Mouse (Mus musculus) activated CD4-positive, CD25-positive, alpha-beta regulatory T cell, adult 4 months (primary cell): ENCODE measurements around the gene Cyb561d2. TPM values are rescaled to one million over a fixed set of nuclear protein-coding genes. Genes with fewer than 3 reads are reported as not detected.
A peak's percentile ranks its signal among the peaks of the same experiment; 100 is the strongest.
"Not testable (repeated sequence)": the region's sequence is repeated elsewhere in the genome, so short reads cannot be mapped to it uniquely, and the experiment has no call there.

Experiments
- ATAC-seq: one replicate; pipeline ENCODE4 v1.8.0; 2017
- polyA plus RNA-seq, 2 experiments: library from polyadenylated mRNA; unstranded; fragments of 100-300 nt; shearing (Covaris generic); gene quantifications; one replicate each; pipeline ENCODE4 v1.2.1; 2017

The Cyb561d2 gene
- polyA plus RNA-seq, result 10 to 100 TPM; 65.7 to 82.2 TPM

DNA sequence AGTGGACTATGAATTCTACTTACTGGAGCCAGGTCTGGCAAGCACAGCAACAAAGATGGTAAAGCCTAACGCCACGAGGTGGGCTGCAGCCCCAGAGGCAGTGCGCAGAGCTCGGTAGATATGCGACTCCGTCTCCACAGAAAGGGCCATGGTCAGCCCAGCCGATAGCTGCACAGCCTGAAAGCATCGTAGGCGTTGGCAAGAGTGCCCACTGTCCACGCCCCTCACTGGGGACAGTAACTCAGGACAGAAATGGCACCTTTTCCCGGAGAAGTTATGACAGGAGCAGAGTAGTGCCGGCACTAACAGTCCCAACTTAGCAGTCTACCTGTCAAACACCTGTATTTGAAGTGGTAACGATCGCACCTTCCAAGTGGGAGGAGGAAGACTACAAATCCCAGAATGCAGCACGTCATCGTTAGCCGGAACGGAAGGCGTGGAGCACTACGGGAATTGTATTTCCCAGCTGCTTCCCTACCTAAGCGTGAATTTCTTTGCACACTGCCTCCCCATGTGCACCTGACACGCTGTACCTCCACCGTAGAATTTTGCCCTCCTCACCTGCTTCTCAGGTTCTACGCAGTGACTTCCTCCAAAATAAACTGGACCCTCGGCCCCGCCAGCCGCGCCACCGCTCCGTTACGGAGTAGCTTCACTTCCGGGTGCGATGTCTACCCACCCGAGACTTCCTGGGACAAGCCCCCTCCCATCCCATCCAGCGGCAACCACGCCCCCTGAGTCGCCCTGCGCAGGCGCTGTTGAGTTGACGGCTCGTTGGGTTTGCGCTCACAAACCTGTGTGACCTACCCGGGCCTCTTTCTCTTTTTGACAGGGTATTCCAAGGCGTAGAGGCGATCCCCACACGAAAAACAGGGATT, at the start of gene Cyb561d2, which contains the start of gene Nprl2:
Cyb561d2 (minus strand) TSS at position 720 of the 878 bp plus-strand sequence.
Nprl2 (plus strand) TSS at position 753 of the 878 bp plus-strand sequence.
- peak; percentile 88 for ATAC-seq

DNA sequence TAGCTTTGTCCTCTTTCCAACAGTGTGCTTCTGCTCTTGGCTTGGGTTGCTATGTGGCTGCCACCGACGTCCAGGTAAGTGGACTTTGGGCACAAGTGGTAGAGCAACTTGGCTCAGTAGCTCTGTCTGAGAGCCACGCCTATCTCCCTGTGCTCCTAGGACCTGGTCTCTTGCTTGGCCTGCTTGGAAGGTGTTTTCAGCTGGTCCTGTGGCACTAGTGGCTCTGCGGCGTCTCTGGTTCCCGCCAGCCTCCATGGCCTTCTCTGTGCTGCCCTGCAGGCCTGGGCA, 48.7 kb upstream of the Cyb561d2 start:
- ATAC-seq, result no peak

DNA sequence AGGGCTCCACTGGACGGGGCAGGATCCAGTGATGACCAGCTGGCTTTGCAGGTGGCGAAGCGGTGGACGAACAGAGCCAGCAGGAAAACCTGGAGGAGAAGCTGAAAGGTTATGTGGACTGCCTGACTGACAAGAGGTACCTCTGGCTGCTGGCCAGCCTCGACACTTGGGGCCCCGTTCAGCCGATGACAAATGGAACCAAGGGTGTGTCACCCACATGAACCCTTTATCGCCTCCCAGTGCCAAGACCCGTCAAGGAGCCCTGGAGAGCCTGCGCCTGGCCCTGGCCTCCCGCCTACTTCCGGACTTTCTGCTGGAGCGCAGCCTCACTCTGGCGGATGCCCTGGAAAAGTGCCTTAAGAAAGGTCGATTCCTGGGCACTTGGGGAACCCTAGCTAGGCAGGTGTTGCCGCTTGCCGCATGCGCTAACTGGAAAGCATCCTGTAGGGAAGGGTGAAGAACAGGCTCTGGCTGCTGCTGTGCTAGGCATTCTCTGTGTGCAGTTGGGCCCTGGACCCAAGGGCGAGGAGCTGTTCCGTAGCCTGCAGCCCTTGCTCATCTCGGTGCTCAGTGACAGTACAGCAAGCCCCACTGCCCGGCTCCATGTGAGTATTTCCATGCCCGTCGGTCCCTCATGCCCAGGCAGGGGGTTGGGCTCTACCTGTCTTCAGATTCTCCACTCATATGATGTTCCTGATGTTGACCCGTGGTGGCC, 48.2 kb upstream of the Cyb561d2 start:
- ATAC-seq, result no peak

DNA sequence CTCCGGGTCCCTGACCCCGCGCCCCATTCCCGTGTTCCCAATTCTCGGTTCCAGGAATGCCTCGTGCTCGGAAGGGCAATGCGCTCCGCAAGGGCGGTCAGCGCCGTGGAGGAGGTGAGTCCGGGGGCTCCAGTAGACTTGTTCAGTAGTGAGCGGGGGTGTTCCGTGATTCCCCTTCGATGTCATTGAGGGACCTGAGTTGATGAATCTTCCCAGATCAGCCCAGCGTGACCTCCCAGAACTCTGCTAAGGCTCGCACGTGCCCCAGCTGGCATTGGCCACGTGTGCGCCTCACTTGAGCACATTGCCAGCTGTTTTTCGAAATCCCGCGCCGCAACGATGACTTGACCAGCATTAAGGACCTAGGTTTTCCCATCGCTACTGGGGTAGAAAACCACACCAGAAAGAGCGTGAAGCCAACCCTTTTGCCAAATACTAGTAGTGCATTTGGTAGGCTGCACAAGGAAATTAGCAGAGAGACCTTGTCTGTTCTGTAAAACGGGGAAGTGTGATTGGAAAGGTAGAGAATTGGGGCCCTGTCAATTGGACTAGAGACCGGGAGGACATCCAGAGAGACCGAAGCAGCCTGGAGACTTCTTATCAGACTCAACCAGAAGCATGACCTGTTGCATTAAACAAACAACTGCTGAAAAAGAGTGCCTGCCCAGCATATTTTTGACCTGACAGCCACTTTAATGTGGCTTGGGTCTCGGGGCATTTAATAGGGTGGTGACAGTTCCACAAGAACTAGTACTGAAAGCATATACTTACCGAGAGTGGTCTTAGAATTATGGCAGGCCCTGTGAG, 46.0 kb upstream of the Cyb561d2 start:
- ATAC-seq, result no peak

DNA sequence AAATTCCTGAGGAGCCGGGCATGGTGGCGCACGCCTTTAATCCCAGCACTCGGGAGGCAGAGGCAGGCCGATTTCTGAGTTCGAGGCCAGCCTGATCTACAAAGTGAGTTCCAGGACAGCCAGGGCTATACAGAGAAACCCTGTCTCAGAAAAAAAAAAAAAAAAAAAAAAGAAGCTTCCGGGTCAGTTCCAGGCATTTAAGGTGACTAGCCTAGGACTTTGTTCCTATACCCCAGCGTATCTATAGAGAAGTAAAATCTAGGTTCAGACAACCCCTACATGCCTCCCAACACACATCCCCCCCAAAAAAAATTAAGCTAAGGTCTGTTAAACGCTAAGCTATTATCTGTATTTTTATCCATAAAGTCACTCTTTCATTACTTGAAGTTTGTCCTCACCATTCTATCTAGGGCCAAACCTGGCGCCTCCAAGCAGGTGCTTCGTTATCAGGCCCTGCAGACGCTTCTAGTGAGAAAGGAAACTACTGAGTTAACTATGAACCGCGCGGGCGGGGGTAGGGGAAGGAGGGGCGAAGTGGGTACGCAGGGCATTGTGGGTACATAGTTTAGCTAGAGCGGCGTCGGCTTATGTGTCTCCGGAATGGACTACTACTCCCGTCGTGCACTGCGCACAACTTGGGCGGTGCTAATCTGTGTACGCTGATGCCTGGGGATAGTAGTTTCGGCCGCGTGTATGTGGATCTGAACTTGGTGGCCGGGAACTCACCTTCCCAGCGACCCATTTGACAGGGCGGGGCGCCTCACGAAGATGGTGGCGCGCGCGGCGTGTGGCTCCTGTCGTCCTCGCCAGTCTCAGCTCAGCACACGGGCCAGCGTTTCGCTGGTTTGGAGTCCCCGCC, 45.2 kb upstream of the Cyb561d2 start, which contains the start of gene Ifrd2:
Ifrd2 (plus strand) TSS at position 669 of the 859 bp plus-strand sequence.
- ATAC-seq, result peak; percentile 99

DNA sequence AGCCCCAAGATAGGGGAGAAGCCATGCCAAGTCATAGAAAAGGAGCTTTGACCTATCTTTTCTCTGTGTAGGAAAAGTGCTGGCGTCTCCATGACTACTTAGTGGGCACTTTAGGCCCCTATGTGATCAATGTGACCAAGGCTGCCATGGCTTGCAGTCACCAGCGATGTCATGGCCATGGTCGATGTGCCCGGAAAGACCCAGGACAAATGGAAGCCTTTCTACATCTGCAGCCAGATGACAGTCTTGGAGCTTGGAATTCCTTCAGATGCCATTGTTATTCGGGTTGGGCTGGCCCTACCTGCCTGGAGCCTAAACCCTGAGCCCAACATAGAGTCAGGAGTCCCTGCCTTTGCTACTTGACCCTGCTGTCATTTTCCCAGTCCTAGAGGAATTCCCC, 44.5 kb upstream of the Cyb561d2 start:
- no peak for ATAC-seq

DNA sequence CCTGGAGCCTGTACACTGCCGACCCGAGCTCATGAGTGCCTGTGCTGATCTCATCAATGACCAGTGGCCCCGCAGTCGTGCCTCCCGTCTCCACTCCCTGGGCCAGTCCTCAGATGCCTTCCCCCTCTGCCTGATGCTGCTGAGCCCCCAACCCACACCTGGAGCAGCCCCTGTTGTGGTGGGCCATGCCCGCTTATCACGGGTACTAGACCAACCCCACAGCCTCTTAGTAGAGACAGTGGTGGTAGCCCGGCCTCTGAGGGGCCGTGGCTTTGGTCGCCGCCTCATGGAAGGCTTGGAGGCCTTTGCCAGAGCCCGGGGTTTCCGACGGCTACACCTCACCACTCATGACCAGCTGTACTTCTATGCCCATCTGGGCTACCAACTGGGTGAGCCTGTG, 41.2 kb upstream of the Cyb561d2 start:
- no peak for ATAC-seq

DNA sequence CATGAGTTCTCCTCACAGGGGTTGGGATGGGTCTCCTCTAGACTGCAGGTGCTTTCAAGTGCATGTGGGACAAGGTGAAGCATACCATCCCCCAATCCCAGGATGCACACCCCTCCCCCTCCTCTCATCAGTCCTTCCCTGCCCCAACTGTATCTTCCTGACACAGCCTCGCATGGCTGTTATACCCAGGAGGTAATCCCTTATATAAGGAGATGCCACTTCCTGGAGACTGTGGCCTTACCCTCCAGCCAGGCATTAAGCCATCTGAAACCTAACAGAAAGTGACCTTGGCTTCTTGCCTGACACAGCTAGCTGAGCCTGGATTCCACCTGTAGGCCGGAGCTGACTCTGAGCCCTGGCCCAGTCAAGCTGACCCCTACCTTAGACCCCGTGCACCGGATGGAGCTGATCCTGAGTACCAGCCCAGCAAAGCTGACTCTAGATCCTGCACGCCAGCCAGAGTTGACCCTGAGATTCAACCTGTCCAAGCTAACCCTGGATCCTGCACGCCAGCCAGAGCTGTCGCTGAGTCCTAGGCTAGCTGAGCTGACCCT, 40.6 kb upstream of the Cyb561d2 start:
- ATAC-seq, result no peak

DNA sequence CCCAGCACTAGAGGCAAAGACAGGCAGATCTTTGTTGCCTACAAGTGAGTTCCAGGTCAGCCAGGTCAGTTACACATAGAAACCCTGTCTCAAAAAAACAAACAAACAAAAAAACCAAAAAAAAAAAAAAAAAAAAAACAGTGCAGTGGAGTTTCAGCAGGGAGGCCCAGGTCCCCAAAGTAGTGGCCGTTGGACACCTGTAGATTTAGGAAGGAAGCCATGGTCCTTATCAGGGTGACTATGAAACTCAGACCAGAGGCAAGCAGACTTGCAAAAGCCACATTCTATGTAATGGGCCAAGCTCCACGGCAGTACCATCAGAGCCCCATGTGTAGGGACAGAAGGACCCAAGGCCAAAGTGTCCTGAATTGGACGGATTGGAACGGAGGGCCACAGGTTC, 39.6 kb upstream of the Cyb561d2 start:
- no peak for ATAC-seq

DNA sequence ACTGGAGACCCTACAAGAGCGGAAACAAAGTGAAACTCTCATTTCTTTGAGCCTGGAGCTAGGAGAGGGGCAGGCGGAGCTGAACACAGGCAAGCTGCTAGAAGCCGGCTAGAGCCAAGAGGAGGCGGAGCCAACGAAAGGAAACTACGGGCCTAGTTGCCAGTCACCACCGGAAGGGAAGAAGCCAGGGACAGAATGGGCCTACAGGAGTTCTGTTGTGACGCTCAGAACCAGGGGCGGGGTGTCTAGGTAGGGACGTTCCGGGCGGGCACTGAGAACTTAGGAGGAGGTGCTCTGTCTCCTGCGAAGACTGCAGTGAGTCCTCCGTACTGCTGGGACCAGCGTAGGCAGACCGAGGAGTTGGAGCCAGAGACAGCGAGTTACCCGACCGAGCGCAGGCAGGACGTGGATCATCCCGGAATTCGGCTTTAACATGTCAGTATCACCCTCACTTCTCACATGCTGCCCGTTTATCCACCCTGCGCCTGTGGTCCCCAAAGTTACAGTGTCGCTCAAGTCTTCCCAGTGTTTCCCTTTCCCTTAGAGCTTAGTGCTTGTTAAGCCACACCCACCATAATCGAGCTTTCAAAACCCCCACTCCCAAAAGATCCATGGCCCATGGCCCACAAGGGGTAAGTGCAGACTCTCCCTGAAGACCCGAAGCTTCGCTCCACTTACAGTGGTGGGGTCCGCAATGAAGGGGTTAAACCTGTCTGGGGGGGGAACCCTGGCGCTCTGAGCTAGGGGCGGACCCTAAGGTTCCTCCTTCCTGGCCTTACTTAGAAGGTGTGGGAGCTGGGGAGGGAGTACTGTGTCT, 38.7 kb upstream of the Cyb561d2 start, which contains the start of gene Hyal3:
Hyal3 (plus strand) TSS at position 318 of the 817 bp plus-strand sequence.
- peak; percentile 94 for ATAC-seq

DNA sequence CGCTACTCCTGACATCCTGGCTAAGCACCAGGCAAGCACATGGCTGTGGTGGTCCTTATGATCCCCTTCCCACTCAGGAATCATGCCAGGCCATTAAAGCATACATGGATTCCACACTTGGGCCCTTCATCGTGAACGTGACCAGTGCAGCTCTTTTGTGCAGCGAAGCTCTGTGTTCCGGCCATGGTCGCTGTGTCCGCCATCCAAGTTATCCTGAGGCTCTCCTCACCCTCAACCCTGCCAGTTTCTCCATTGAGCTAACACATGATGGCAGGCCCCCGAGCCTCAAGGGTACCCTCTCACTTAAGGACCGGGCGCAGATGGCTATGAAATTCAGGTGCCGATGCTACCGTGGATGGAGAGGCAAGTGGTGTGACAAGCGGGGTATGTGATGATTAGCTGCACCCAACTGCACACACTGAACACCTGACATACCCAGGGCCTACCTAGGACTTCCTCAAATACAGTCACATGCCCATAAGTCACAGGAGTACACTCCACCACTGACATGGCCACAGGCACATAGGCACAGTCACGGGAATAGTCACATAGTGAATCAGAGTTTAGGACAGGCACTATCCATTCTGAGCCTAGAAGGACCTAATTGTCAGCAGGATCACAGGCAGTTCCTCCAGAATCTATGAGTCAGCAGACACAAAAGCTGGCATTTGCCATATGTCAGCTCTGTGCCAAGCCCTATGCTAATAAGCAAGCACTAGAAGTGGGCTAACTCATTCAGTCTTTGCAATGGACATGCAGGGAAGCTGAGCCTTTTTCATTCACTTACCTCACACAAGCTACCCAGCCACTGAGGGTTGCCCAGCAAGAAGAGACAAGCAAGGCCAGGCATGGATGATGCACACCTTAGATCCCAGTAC, 37.3 kb upstream of the Cyb561d2 start:
- no peak for ATAC-seq

DNA sequence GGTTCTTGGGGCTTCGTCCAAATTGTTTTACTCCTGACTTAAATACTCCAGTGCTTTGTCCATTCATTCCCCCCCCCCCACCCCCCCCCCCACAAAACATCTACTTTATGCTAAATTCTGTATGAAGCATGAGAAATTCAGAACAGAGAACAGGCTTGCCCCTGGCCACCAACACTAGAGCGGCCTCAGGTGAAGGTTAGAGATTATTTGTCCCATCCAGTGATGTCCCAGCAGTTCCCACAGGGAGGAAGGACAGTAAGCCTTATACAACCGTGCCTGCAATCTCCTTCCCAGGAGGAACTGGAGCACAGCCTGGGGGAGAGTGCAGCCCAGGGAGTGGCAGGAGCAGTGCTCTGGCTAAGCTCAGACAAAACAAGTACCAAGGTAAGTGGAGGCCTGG, 36.6 kb upstream of the Cyb561d2 start, which contains the start of gene Naa80:
Naa80 (plus strand) TSS at position 301 of the 400 bp plus-strand sequence.
- no peak for ATAC-seq

DNA sequence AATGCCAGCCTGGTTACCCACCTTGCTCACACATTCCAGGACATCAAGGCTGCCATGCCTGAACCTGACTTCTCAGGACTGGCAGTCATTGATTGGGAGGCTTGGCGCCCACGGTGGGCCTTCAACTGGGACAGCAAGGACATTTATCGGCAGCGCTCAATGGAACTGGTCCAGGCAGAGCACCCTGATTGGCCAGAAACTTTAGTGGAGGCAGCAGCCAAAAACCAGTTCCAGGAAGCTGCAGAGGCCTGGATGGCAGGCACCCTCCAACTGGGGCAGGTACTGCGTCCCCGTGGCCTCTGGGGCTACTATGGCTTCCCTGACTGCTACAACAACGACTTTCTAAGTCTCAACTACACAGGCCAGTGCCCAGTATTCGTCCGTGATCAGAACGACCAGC, 35.9 kb upstream of the Cyb561d2 start:
- no peak for ATAC-seq

DNA sequence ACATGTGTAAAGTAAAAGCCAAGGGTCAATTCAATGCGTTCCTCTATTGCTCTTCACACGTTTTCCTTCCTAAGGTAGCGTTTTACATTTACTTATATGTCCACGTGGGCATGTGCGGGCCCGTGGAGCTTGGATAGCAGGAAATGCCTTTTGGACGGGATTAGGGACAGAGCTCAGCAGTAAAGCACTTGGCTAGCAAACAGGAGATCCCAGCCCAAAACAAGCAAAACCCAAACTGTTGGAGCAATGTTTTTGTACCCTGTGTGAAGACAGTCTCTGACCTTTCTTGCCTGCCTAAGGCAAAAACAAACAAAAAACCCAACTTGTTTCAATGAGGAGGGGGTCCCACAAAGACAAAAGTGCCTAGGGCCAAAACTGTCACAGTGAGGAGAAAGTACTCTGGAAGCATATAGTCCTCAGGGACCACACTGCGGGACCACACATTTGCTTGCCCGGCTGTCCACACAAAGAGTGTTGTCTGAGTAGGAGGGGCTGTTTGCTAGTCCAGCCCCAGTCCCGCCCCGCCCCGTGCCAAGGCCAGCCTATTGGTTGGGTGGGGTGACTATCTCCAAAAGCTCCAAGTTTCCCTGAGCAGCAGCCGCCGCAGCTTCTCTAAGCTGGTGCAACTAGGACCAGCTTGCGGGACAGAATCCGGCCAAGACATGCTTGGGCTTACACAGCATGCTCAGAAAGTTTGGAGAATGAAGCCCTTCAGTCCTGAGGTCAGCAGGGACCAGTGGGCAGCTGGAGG, 34.5 kb upstream of the Cyb561d2 start, which contains the start of gene Hyal1:
Hyal1 (plus strand) TSS at position 571 of the 751 bp plus-strand sequence.
- ATAC-seq, result no peak

DNA sequence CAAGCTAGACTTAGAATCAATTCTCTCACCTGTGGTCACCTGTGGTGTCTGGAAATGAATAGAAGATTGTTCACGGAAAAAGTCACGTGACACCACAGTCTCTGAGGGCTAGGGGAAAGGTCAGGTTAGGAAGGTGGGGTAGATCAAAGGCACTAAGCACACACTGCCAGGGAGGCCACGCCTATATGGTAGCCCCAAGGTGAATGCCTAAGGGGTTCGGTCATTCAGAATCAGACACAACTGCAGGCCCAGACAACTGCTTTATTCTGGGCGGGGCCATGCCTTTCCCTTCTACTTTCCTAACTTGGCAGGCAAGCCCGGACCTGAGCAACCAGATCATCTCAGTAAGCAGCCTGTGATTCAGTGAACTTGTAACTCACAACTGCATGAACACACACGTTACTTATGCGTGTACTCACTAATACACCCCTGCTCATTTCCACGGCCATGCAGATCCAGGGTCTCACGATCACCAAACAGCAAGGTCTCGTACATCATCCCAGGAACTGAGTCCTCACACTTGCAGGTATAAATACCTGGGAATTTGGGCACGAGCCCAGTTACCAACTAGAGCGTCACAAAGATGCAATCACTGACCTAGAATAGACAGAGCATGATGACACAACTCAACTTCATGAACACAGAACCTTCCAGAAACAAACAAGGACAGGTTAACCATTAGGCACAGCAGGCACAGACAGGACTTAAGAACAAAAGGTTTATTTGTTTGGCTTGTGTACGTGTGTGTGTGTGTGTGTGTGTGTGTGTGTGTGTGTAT, 33.8 kb upstream of the Cyb561d2 start:
- ATAC-seq, result no peak

DNA sequence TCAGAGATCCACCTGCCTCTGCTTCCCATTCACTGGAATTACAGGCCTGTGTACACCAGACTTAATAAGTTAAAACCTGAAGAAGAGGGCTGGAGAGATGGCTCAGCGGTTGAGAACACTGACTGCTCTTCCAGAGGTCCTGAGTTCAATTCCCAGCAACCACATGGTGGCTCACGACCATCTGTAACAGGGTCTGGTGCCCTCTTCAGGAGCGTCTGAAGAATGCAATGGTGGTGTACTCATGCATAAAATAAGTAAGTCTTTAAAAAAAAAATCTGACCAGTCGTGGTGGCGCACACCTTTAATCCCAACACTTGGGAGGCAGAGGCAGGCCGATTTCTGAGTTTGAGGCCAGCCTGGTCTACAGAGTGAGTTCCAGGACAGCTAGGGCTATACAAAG, 31.8 kb upstream of the Cyb561d2 start:
- not testable (repeated sequence) for ATAC-seq

DNA sequence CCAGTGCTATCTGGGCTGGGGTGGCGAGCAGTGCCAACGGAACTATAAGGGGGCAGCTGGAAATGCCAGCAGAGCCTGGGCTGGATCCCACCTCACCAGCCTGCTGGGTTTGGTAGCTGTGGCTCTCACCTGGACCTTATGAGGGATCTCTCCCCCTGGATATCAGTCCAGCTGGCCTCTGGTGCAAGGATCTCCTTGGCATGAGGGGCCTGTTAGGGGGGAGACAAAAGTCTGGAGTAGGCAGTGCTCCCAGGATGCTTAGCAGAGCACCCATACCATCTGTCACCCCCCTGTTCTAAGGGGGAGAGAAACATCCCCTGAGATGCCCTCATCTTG, 30.3 kb upstream of the Cyb561d2 start:
- ATAC-seq, result no peak
